Mouse (Mus musculus): ENCODE results near the gene Smoc2. TPM values are rescaled to one million over a fixed set of nuclear protein-coding genes. Genes with fewer than 3 reads are reported as not detected.

The Smoc2 gene
- polyA plus RNA-seq, 1 experiment = 5.8 TPM

- TF ChIP-seq CTCF (IDR thresholded peaks at IDR 0.05; ENCODE audit: borderline replicate concordance, extremely low read depth, insufficient read depth, insufficient read length) = no peak
- no peak for TF ChIP-seq POLR2A (IDR thresholded peaks at IDR 0.05; ENCODE audit: borderline replicate concordance, extremely low read depth, insufficient read depth, insufficient read length, poor library complexity, severe bottlenecking)
- DNase-seq (ENCODE audit: low read depth) = no peak
Measured at GRCm38 (mm10) chr17:14383981-14384380, 104.7 kb downstream of the Smoc2 start.

- TF ChIP-seq POLR2A (IDR thresholded peaks at IDR 0.05; ENCODE audit: borderline replicate concordance, extremely low read depth, insufficient read depth, insufficient read length, poor library complexity, severe bottlenecking) (no peak), CTCF (IDR thresholded peaks at IDR 0.05; ENCODE audit: borderline replicate concordance, extremely low read depth, insufficient read depth, insufficient read length) (no peak)
- DNase-seq (ENCODE audit: low read depth) = no peak
Measured at GRCm38 (mm10) chr17:14384980-14385379, 105.7 kb downstream of the Smoc2 start.

- TF ChIP-seq POLR2A (IDR thresholded peaks at IDR 0.05; ENCODE audit: borderline replicate concordance, extremely low read depth, insufficient read depth, insufficient read length, poor library complexity, severe bottlenecking) (no peak), CTCF (IDR thresholded peaks at IDR 0.05; ENCODE audit: borderline replicate concordance, extremely low read depth, insufficient read depth, insufficient read length) (no peak)
- peak; percentile 31 for DNase-seq (ENCODE audit: low read depth)
Measured at GRCm38 (mm10) chr17:14387261-14387660, 108.0 kb downstream of the Smoc2 start.

GRCm38 (mm10) chr17:14392443-14392842 is 113.1 kb downstream of the Smoc2 start:
- TF ChIP-seq CTCF (IDR thresholded peaks at IDR 0.05; ENCODE audit: borderline replicate concordance, extremely low read depth, insufficient read depth, insufficient read length) (no peak), POLR2A (IDR thresholded peaks at IDR 0.05; ENCODE audit: borderline replicate concordance, extremely low read depth, insufficient read depth, insufficient read length, poor library complexity, severe bottlenecking) (no peak)
- DNase-seq (ENCODE audit: low read depth) = no peak

- peak; percentile 19 for DNase-seq (ENCODE audit: low read depth)
- TF ChIP-seq POLR2A (IDR thresholded peaks at IDR 0.05; ENCODE audit: borderline replicate concordance, extremely low read depth, insufficient read depth, insufficient read length, poor library complexity, severe bottlenecking) (no peak), CTCF (IDR thresholded peaks at IDR 0.05; ENCODE audit: borderline replicate concordance, extremely low read depth, insufficient read depth, insufficient read length) (no peak)
Measured at GRCm38 (mm10) chr17:14394861-14395260, 115.6 kb downstream of the Smoc2 start.

GRCm38 (mm10) chr17:14397456-14397855 is 118.2 kb downstream of the Smoc2 start:
- peak; percentile 68 for DNase-seq (ENCODE audit: low read depth)
- TF ChIP-seq CTCF (IDR thresholded peaks at IDR 0.05; ENCODE audit: borderline replicate concordance, extremely low read depth, insufficient read depth, insufficient read length) (no peak), POLR2A (IDR thresholded peaks at IDR 0.05; ENCODE audit: borderline replicate concordance, extremely low read depth, insufficient read depth, insufficient read length, poor library complexity, severe bottlenecking) (no peak)

GRCm38 (mm10) chr17:14398650-14399424 is 119.5 kb downstream of the Smoc2 start:
- TF ChIP-seq CTCF (IDR thresholded peaks at IDR 0.05; ENCODE audit: borderline replicate concordance, extremely low read depth, insufficient read depth, insufficient read length) (no peak), POLR2A (IDR thresholded peaks at IDR 0.05; ENCODE audit: borderline replicate concordance, extremely low read depth, insufficient read depth, insufficient read length, poor library complexity, severe bottlenecking) (no peak)

GRCm38 (mm10) chr17:14400960-14401359 is 121.7 kb downstream of the Smoc2 start:
- TF ChIP-seq CTCF (IDR thresholded peaks at IDR 0.05; ENCODE audit: borderline replicate concordance, extremely low read depth, insufficient read depth, insufficient read length) (no peak), POLR2A (IDR thresholded peaks at IDR 0.05; ENCODE audit: borderline replicate concordance, extremely low read depth, insufficient read depth, insufficient read length, poor library complexity, severe bottlenecking) (no peak)
- no peak for DNase-seq (ENCODE audit: low read depth)

More at GRCm38 (mm10) chr17:14398650-14399424, 119.5 kb downstream of the Smoc2 start:
- DNase-seq (ENCODE audit: low read depth) = no peak

- no peak for TF ChIP-seq POLR2A (IDR thresholded peaks at IDR 0.05; ENCODE audit: borderline replicate concordance, extremely low read depth, insufficient read depth, insufficient read length, poor library complexity, severe bottlenecking)
- no peak for TF ChIP-seq CTCF (IDR thresholded peaks at IDR 0.05; ENCODE audit: borderline replicate concordance, extremely low read depth, insufficient read depth, insufficient read length)
- peak; percentile 8 for DNase-seq (ENCODE audit: low read depth)
Measured at GRCm38 (mm10) chr17:14407874-14408273, 128.6 kb downstream of the Smoc2 start.

GRCm38 (mm10) chr17:14412460-14412859 is 133.2 kb downstream of the Smoc2 start:
- TF ChIP-seq CTCF (IDR thresholded peaks at IDR 0.05; ENCODE audit: borderline replicate concordance, extremely low read depth, insufficient read depth, insufficient read length) = no peak
- no peak for TF ChIP-seq POLR2A (IDR thresholded peaks at IDR 0.05; ENCODE audit: borderline replicate concordance, extremely low read depth, insufficient read depth, insufficient read length, poor library complexity, severe bottlenecking)
- no peak for DNase-seq (ENCODE audit: low read depth)

GRCm38 (mm10) chr17:14414511-14414910 is 135.2 kb downstream of the Smoc2 start:
- no peak for TF ChIP-seq CTCF (IDR thresholded peaks at IDR 0.05; ENCODE audit: borderline replicate concordance, extremely low read depth, insufficient read depth, insufficient read length)
- TF ChIP-seq POLR2A (IDR thresholded peaks at IDR 0.05; ENCODE audit: borderline replicate concordance, extremely low read depth, insufficient read depth, insufficient read length, poor library complexity, severe bottlenecking) = no peak
- no peak for DNase-seq (ENCODE audit: low read depth)
